Mouse (Mus musculus): ENCODE data around the gene Rtcb.

GRCm38 (mm10) chr10:86000447-86000846 is 42.8 kb upstream of the Rtcb start:
- TF ChIP-seq CTCF (IDR thresholded peaks at IDR 0.05; ENCODE audit: insufficient read depth, low read depth, low read length) (no peak), POLR2A (IDR thresholded peaks at IDR 0.05; ENCODE audit: insufficient read depth, low read depth, low read length) (no peak)

Data from olfactory bulb, adult 2 months (tissue).